Mouse (Mus musculus) embryonic facial prominence, embryonic 12.5 days (tissue): ENCODE measurements around the gene Arnt. TPM values are rescaled to one million over a fixed set of nuclear protein-coding genes. Genes with fewer than 3 reads are reported as not detected.
"Not testable (repeated sequence)": the region's sequence is repeated elsewhere in the genome, so short reads cannot be mapped to it uniquely, and the experiment has no call there.

Experiments
- ATAC-seq: fragments of 200-750 bp; cut with Nextera tagmentation; 2 replicates; pipeline ENCODE4 v1.8.0; 2017; ENCODE audit not compliant: insufficient number of reproducible peaks, insufficient read depth, low FRiP score, low TSS enrichment
- H3K27ac ChIP-seq: fragments of 300-500 bp; sonication (generic); 2 replicates; pipeline ENCODE4 v1.5.1; 2016; ENCODE audit warnings: mild to moderate bottlenecking
- H3K27me3 ChIP-seq: fragments of 300-500 bp; sonication (generic); 2 replicates; pipeline ENCODE4 v1.6.1; 2016; ENCODE audit warnings: mild to moderate bottlenecking, moderate library complexity
- H3K36me3 ChIP-seq: fragments of 300-500 bp; sonication (generic); 2 replicates; pipeline ENCODE4 v1.6.1; 2016; ENCODE audit warnings: mild to moderate bottlenecking
- H3K4me1 ChIP-seq: fragments of 300-500 bp; sonication (generic); 2 replicates; pipeline ENCODE4 v1.6.1; 2016
- H3K4me2 ChIP-seq: fragments of 300-500 bp; sonication (generic); replicated peaks from 2 replicates; pipeline ENCODE4 v1.6.1; 2016; ENCODE audit warnings: mild to moderate bottlenecking, moderate library complexity
- H3K4me3 ChIP-seq: fragments of 300-500 bp; sonication (generic); 2 replicates; pipeline ENCODE4 v1.5.1; 2016; ENCODE audit warnings: mild to moderate bottlenecking
- H3K9ac ChIP-seq: fragments of 300-500 bp; sonication (generic); 2 replicates; pipeline ENCODE4 v1.6.1; 2016; ENCODE audit warnings: mild to moderate bottlenecking, moderate library complexity
- H3K9me3 ChIP-seq: fragments of 300-500 bp; sonication (generic); 2 replicates; pipeline ENCODE4 v1.6.1; 2016; ENCODE audit warnings: mild to moderate bottlenecking, moderate library complexity
- WGBS: fragments of 180-500 bp; shearing (Covaris S2); methylation state at CpG from one replicate; pipeline ENCODE4 v1.1.7; 2016; 5-methylcytosine and 5-hydroxymethylcytosine counted together
- polyA plus RNA-seq: library from polyadenylated mRNA; unstranded; fragments of >200 nt; fragmentation: Nextera tagmentation; extraction: Ambion mirVana; gene quantifications from 2 replicates; pipeline ENCODE4 v1.2.1, GENCODE M21; 2016

Gene Arnt
- polyA plus RNA-seq, 1 experiment from 2014 or later: 53.6 TPM

DNA sequence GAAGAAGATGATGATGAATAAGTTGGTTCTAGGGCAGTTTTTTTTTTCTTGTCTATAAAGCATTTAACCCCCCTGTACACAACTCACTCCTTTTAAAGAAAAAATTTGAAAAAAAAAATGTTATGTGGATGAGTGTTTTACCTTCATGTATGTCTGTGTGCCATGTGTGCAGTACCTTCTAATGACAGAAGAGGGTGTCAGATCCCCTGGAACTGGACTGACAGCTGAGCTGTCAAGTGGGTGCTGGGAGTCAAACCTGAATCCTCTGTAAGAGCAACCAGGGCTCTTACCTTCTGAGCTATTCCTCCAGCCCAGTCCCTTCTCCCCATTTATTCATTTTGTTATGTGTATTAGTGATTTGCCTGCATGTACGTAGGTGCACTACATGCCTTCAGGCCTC is 96.8 kb downstream of the Arnt start:
- 93% methylated on average over 1 of the region's 1 CpGs for WGBS
- Histone ChIP-seq H3K4me1 (no peaks in the 10 kb centered on the region), H3K36me3 (no peaks in the 10 kb centered on the region), H3K27me3 (no peaks in the 10 kb centered on the region), H3K9ac (no peak overlapping the region), H3K27ac (no peak overlapping the region), H3K9me3 (no peaks in the 10 kb centered on the region; the same call in 1 of the 2 replicates), H3K4me3 (no peak overlapping the region), H3K4me2 (no peak overlapping the region)
- ATAC-seq: no peak

DNA sequence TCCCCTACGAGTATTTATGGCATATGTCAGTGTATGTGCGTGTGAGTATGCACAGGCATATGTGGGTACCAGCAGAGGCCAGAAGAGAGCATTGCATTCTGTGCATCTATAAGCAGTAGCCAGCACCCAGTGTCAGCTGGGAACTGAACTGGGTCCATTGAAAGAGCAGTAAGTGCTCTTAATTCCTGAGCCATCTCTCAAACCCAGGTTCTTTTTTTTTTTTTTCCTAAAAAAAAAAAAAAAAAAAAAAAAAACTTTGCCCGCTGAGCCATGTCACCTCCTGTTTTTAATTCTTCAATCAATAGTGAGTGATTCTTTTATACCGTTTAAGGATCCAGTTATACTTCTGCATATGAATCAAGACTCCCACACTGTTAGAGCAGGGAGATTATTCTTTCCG is 99.2 kb downstream of the Arnt start:
- WGBS: 86% methylated on average over 5 of the region's 5 CpGs
- ATAC-seq: no peak

DNA sequence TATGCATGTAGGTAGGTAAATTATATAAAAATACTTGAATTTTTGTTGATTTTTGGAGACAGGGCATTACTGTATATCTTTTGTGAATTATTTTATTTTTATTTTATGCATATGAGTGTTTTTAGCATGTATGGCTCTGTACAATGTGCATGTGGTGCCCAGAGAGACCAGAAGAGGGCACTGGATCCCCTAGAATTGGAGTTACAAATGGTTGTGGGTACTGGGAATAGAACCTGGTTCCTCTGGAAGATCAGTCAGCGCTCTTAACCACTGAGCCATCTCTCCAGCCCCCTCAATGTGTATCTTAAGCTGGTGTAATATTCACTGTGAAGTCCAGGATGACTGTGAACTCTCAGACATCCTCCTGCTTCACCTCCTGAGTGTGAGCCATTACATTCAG is 100.7 kb downstream of the Arnt start:
- Histone ChIP-seq H3K4me1 (no peaks in the 10 kb centered on the region), H3K4me2 (no peak overlapping the region), H3K36me3 (no peaks in the 10 kb centered on the region), H3K9ac (no peak overlapping the region), H3K27me3 (no peaks in the 10 kb centered on the region), H3K27ac (no peak overlapping the region), H3K4me3 (no peak overlapping the region), H3K9me3 (no peaks in the 10 kb centered on the region; the same call in 1 of the 2 replicates)
- ATAC-seq: no peak
- WGBS: 90% methylated on average over 1 of the region's 1 CpGs

More for the DNA sequence above, 99.2 kb downstream of the Arnt start:
- Histone ChIP-seq H3K9ac (no peak overlapping the region), H3K4me3 (no peak overlapping the region), H3K4me2 (no peak overlapping the region), H3K36me3 (no peaks in the 10 kb centered on the region), H3K9me3 (no peaks in the 10 kb centered on the region; the same call in 1 of the 2 replicates), H3K4me1 (no peaks in the 10 kb centered on the region), H3K27me3 (no peaks in the 10 kb centered on the region), H3K27ac (no peak overlapping the region)

DNA sequence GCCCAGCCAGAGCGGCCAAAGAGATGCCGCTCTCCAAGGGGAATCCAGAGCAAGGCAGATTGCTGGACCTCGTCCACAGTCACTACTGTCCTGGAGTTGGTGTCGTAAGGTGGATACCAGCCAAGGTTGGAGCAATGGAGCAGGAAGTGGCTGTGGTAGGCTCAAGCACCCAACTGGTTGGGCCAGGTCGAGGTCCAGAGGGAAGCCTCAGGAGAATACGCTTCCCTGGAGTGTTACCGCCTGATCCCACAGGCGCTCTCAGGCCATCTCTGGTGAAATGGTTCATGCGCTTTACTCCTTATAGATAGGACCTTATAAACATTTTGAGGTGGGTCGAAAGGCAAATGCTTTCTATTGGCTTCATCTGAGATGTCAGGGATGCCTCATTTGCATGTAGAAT is 104.7 kb downstream of the Arnt start:
- ATAC-seq: no peak
- Histone ChIP-seq H3K27me3 (no peaks in the 10 kb centered on the region), H3K4me2 (no peak overlapping the region), H3K9me3 (no peaks in the 10 kb centered on the region; the same call in 1 of the 2 replicates), H3K9ac (no peak overlapping the region), H3K36me3 (no peaks in the 10 kb centered on the region), H3K4me3 (no peak overlapping the region), H3K4me1 (no peaks in the 10 kb centered on the region), H3K27ac (no peak overlapping the region)
- WGBS: 89% methylated on average over 10 of the region's 10 CpGs

DNA sequence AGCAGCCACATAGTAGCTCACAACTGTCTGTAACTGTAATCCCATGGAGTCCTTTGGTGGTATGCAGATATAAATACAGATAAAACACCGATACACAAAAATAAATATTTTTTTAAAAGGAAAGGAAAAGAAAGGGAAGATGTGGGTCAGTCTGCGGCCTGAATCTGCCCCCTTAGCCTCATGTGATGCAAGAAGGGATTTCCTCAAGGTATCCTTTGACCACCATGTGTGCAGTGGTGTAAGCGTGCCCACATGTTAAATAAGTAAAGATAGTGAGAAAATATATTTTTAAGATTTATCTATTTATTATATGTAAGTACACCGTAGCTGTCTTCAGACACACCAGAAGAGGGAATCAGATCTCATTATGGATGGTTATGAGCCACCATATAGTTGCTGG is 105.6 kb downstream of the Arnt start:
- no peak overlapping the region for H3K4me3 ChIP-seq
- H3K4me1 ChIP-seq: no peaks in the 10 kb centered on the region

DNA sequence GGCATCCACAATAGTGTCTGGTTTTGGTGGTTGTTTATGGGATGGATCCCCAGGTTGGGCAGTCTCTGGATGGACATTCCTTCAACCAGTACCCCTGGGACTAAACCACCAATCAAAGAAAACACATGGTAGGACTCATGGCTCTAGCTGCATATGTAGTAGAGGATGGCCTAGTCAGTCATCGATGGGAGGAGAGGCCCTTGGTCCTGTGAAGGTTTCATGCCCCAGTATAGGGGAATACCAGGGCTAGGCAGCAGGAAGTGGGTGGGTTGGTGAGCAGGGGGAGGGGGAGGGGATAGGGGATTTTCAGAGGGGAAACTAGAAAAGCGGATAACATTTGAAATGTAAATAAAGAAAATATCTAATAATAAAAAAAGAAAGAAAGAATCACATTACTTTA is 107.0 kb downstream of the Arnt start:
- not testable (repeated sequence) for H3K4me3 ChIP-seq, ATAC-seq, H3K36me3 ChIP-seq, H3K27me3 ChIP-seq, H3K9me3 ChIP-seq, H3K9ac ChIP-seq, H3K27ac ChIP-seq, H3K4me2 ChIP-seq, H3K4me1 ChIP-seq
- 74% methylated on average over 2 of the region's 2 CpGs for WGBS

More for the DNA sequence above, 105.6 kb downstream of the Arnt start:
- H3K27me3 ChIP-seq: no peaks in the 10 kb centered on the region
- no peaks in the 10 kb centered on the region for H3K36me3 ChIP-seq
- no peak overlapping the region for H3K9ac ChIP-seq
- ATAC-seq: no peak
- H3K4me2 ChIP-seq: no peak overlapping the region
- no peak overlapping the region for H3K27ac ChIP-seq
- no peaks in the 10 kb centered on the region; the same call in 1 of the 2 replicates for H3K9me3 ChIP-seq
- 92% methylated on average over 4 of the region's 4 CpGs for WGBS

DNA sequence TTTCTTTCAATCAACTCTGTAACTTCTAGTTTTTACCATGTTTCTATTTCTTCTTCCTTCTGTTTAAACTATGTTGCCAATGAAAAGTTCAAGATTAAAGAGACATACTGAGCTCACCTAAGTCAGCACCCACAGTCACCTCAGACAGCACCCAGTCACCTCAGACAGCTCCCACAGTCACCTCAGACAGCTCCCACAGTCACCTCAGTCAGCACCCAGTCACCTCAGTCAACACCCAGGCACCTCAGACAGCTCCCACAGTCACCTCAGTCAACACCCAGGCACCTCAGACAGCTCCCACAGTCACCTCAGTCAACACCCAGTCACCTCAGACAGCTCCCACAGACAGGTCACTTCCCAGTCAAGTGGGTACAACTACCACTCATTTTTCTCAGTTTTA is 108.0 kb downstream of the Arnt start:
- Histone ChIP-seq H3K27ac (no peak overlapping the region), H3K9ac (no peak overlapping the region), H3K4me1 (no peaks in the 10 kb centered on the region), H3K9me3 (no peaks in the 10 kb centered on the region), H3K27me3 (no peaks in the 10 kb centered on the region), H3K36me3 (no peaks in the 10 kb centered on the region), H3K4me3 (no peak overlapping the region), H3K4me2 (no peak overlapping the region)
- ATAC-seq: no peak

DNA sequence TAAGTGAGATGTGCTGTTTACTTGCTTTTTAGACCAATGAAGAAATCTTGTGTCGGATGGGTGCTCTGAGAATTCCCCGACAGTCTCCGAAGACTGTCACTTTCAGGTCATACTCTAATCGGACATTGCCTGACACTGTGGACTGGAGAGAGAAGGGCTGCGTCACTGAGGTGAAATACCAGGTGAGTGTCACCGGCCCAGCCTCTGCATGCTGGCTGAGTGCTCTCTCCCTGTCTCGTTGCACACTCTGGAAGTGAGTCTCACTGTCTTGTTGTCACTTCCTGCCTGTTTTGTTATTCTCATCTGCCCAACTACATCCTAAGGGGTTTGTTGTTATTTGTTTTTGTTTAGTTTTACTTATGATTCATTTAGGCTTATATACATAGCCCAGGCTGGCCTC is 108.8 kb downstream of the Arnt start:
- H3K27me3 ChIP-seq: no peaks in the 10 kb centered on the region
- no peaks in the 10 kb centered on the region for H3K36me3 ChIP-seq
- no peak overlapping the region for H3K4me3 ChIP-seq
- no peak overlapping the region for H3K27ac ChIP-seq
- H3K4me1 ChIP-seq: no peaks in the 10 kb centered on the region
- no peaks in the 10 kb centered on the region for H3K9me3 ChIP-seq
- H3K4me2 ChIP-seq: no peak overlapping the region
- no peak overlapping the region for H3K9ac ChIP-seq
- ATAC-seq: no peak
- WGBS: 67% methylated on average over 7 of the region's 7 CpGs

Other genes starting within 250 kb of the Arnt start
- 14.7 and 15.3 TPM in 2 replicates for gene Gabpb2, start 216.5 kb upstream of the Arnt start, polyA plus RNA-seq
- 82.3 and 86.8 TPM in 2 replicates for gene Cdc42se1, start 205.7 kb upstream of the Arnt start, polyA plus RNA-seq
- gene Mllt11, start 202.2 kb upstream of the Arnt start, polyA plus RNA-seq: 24.9 and 32.9 TPM in 2 replicates
- gene Gm128, start 192.8 kb upstream of the Arnt start, polyA plus RNA-seq: 0.49 and 0.70 TPM in 2 replicates
- gene Bnipl, start 183.2 kb upstream of the Arnt start, polyA plus RNA-seq: 1.8 and 2.5 TPM in 2 replicates
- 43.3 TPM in 2 replicates for gene Mindy1, start 153.0 kb upstream of the Arnt start, polyA plus RNA-seq
- 25.7 and 26.4 TPM in 2 replicates for gene Prune1, start 152.3 kb upstream of the Arnt start, polyA plus RNA-seq
- 1.3 and 1.6 TPM in 2 replicates for gene Anxa9, start 127.2 kb upstream of the Arnt start, polyA plus RNA-seq
- 155 and 156 TPM in 2 replicates for gene Cers2, start 119.6 kb upstream of the Arnt start, polyA plus RNA-seq
- gene Setdb1, start 77.2 kb upstream of the Arnt start, polyA plus RNA-seq: 61.8 and 63.6 TPM in 2 replicates
- not detected in 2 replicates for gene 4930558C23Rik, start 31.5 kb upstream of the Arnt start, polyA plus RNA-seq
- 20.2 and 25.7 TPM in 2 replicates for gene Ctsk, start 64.9 kb downstream of the Arnt start, polyA plus RNA-seq
- gene Ctss, start 92.4 kb downstream of the Arnt start, polyA plus RNA-seq: 8.7 and 9.4 TPM in 2 replicates
- gene Hormad1, start 125.3 kb downstream of the Arnt start, polyA plus RNA-seq: not detected in 2 replicates
- gene Golph3l, start 154.5 kb downstream of the Arnt start, polyA plus RNA-seq: 30.4 and 34.8 TPM in 2 replicates
- gene Ensa, start 190.6 kb downstream of the Arnt start, polyA plus RNA-seq: 85.4 and 85.7 TPM in 2 replicates
- 69.8 and 74.0 TPM in 2 replicates for gene Mcl1, start 224.4 kb downstream of the Arnt start, polyA plus RNA-seq